Mouse (Mus musculus): ENCODE results near the gene Olfr122. TPM values are rescaled to one million over a fixed set of nuclear protein-coding genes. Genes with fewer than 3 reads are reported as not detected.

The Olfr122 gene
- polyA plus RNA-seq (2017; shearing (Covaris generic)): not detected

GRCm38 (mm10) chr17:37768307-37768706, at the start of gene Olfr122:
TSS of gene Olfr122 (plus strand) at chr17:37768607.

GRCm38 (mm10) chr17:37721508-37721907, 46.9 kb upstream of the Olfr122 start, which contains the start of gene Olfr120:
TSS of gene Olfr120 (plus strand) at chr17:37721808.

GRCm38 (mm10) chr17:37793229-37793628, 24.8 kb downstream of the Olfr122 start, which contains the start of gene Olfr123:
TSS of gene Olfr123 (plus strand) at chr17:37793529.

GRCm38 (mm10) chr17:37799588-37799987, 31.2 kb downstream of the Olfr122 start, which contains the start of gene Olfr124:
TSS of gene Olfr124 (plus strand) at chr17:37799888.

Other genes starting within 250 kb of the Olfr122 start
- not detected for gene Olfr112, start 199.2 kb upstream of the Olfr122 start, polyA plus RNA-seq (2017; shearing (Covaris generic))
- not detected for gene Olfr113, start 190.9 kb upstream of the Olfr122 start, polyA plus RNA-seq (2017; shearing (Covaris generic))
- gene Olfr114, start 175.9 kb upstream of the Olfr122 start, polyA plus RNA-seq (2017; shearing (Covaris generic)): not detected
- not detected for gene Olfr115, start 141.5 kb upstream of the Olfr122 start, polyA plus RNA-seq (2017; shearing (Covaris generic))
- not detected for gene Olfr116, start 141.4 kb upstream of the Olfr122 start, polyA plus RNA-seq (2017; shearing (Covaris generic))
- gene Olfr117, start 104.8 kb upstream of the Olfr122 start, polyA plus RNA-seq (2017; shearing (Covaris generic)): 0.23 TPM
- gene Olfr118, start 101.6 kb upstream of the Olfr122 start, polyA plus RNA-seq (2017; shearing (Covaris generic)): 0.21 TPM
- not detected for gene Olfr119, start 72.0 kb upstream of the Olfr122 start, polyA plus RNA-seq (2017; shearing (Covaris generic))
- not detected for gene Olfr120, start 46.8 kb upstream of the Olfr122 start, polyA plus RNA-seq (2017; shearing (Covaris generic))
- gene Olfr121, start 19.8 kb upstream of the Olfr122 start, polyA plus RNA-seq (2017; shearing (Covaris generic)): not detected
- gene Olfr123, start 24.9 kb downstream of the Olfr122 start, polyA plus RNA-seq (2017; shearing (Covaris generic)): not detected
- not detected for gene Olfr124, start 31.3 kb downstream of the Olfr122 start, polyA plus RNA-seq (2017; shearing (Covaris generic))
- not detected for gene Olfr125, start 64.3 kb downstream of the Olfr122 start, polyA plus RNA-seq (2017; shearing (Covaris generic))
- gene Olfr126, start 78.9 kb downstream of the Olfr122 start, polyA plus RNA-seq (2017; shearing (Covaris generic)): 0.20 TPM
- gene Olfr127, start 131.8 kb downstream of the Olfr122 start, polyA plus RNA-seq (2017; shearing (Covaris generic)): 0.11 TPM
- gene Olfr128, start 151.9 kb downstream of the Olfr122 start, polyA plus RNA-seq (2017; shearing (Covaris generic)): not detected
- not detected for gene Olfr761, start 184.5 kb downstream of the Olfr122 start, polyA plus RNA-seq (2017; shearing (Covaris generic))

Measured in effector memory CD4-positive, alpha-beta T cell, adult 7 months (primary cell).